Mouse (Mus musculus) bone marrow macrophage, adult 2 months (primary cell): ENCODE results near the gene Larp1b.

Experiments
- CTCF ChIP-seq: IDR thresholded peaks from 2 replicates; pipeline ENCODE4 v1.5.1; 2012; ENCODE audit warnings: low read depth, mild to moderate bottlenecking, low read length, moderate library complexity
- POLR2A ChIP-seq: IDR thresholded peaks from 2 replicates; pipeline ENCODE4 v1.6.1; 2012; ENCODE audit warnings: mild to moderate bottlenecking, low read depth, low read length, borderline replicate concordance

DNA sequence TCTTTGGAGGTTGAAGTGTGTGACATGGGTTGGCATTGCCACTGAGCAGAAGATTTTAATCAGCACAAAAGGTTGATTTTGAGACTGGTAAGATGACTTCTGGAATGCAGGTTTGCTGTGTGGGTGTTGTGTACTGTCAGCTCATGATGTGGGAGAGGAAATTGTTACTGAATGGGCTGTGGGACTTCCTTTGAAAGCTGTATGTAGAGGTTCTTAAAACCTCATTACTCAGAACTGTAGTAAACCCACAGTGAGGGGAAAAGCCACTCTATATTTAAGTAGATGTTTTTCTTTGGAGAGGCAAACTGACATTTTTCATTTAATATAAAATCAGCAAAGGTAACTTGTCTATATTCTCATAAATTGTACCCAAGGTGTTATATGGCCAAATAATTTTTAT lies 31.1 kb downstream of the Larp1b start:
- TF ChIP-seq CTCF, result no peak
- TF ChIP-seq POLR2A, result no peak
